Mouse (Mus musculus) liver, embryonic 14.5 days (tissue): ENCODE measurements around the gene Agrp.

Experiments used
- CTCF ChIP-seq: IDR thresholded peaks from 2 replicates; pipeline ENCODE4 v1.5.1; 2016; ENCODE audit warnings: antibody characterized with exemption, low read depth, control low read depth
- EP300 ChIP-seq: IDR thresholded peaks from 2 replicates; pipeline ENCODE4 v1.6.1; 2016; ENCODE audit warnings: antibody characterized with exemption, low read depth

- TF ChIP-seq CTCF (no peak), EP300 (no peak)
Observed at GRCm38 (mm10) chr8:105624401-105624800, 12.8 kb downstream of the Agrp start.
